Mouse (Mus musculus): Measurements from ENCODE around the gene Prokr2. TPM values are rescaled to one million over a fixed set of nuclear protein-coding genes. Genes with fewer than 3 reads are reported as not detected.
"Not testable (repeated sequence)": the region's sequence is repeated elsewhere in the genome, so short reads cannot be mapped to it uniquely, and the experiment has no call there.

The Prokr2 gene
- total RNA-seq, 2 experiments from 2014 or later, result 1.5 to 1.8 TPM

DNA sequence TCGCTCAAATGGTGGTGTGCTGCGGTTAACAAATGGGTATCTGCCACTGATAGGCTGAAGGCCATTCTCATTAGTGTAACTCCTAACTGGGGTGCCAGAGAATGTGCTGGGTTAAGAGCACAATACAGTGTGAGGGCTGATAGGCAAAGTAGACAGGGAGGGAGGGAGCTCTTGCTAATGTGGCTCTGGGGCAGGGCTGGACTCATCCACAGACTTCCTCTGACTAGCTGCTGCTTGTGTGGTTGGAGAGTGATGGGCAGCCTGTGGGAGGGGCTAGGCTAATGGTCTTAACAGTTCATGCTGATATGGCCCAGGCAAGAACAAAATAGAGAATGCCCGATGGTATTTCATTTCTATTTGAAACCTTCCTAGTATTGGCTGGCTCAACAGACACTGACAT lies 44.0 kb downstream of the Prokr2 start:
- DNase-seq (ENCODE audit: low spot score in 2 of 2), result no peak

DNA sequence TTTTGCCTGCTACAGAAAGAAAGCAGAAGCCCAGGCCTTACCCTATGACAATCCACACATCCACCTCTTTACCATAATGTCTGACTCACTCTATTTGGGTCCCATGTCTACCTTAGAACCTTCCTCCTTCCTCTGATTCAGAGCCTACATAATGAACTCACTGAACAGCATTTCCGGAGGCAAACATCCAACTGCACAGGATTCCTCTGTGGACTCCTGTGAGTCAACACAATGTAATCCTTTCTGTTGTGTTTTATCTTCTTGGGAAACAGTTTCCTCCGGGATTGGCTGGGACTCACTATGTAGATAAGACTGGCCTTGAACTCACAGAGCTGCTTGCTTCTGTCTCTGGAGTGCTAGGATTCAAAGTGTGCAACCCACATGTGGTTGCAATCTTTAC lies 44.9 kb downstream of the Prokr2 start:
- no peak for DNase-seq (ENCODE audit: low spot score in 2 of 2)

DNA sequence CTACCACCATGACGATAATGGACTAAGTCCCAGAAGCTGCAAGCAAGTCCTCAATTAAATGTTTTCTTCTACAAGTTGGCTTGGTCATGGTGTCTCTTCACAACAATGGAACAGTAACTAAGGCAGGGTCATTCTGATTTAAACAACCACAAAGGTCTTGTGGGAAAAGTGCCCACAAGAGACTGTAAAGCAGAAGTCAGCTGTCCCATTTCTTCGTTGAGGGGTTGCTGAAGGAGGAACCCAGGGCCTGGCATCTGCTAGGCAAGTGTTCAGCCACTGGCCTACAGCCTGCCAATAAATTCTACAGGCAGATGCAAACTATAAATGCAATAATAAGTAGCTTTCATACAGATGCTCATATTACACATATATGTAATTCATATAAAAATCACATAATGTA lies 48.0 kb downstream of the Prokr2 start:
- DNase-seq (ENCODE audit: low spot score in 2 of 2), result no peak

DNA sequence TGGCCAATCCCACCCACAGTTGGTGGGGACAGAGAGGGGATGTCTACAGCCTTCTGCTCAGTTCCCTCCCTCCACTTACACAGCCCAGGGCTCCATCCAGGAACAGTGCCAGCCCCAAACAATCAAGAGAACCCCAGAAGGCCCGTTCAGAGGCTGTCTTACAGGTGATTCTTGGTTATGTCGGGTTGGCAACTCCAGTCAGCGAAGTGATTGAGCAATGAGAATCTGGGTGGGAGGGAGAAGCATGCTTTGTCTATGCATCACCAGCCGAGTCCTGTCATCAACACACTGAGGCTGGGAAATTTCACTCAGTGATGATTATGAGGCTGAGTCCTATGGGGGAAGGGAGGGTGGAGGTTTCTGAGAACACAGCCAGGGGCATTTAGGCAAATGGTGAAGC lies 61.7 kb downstream of the Prokr2 start:
- DNase-seq (ENCODE audit: low spot score in 2 of 2), result no peak

DNA sequence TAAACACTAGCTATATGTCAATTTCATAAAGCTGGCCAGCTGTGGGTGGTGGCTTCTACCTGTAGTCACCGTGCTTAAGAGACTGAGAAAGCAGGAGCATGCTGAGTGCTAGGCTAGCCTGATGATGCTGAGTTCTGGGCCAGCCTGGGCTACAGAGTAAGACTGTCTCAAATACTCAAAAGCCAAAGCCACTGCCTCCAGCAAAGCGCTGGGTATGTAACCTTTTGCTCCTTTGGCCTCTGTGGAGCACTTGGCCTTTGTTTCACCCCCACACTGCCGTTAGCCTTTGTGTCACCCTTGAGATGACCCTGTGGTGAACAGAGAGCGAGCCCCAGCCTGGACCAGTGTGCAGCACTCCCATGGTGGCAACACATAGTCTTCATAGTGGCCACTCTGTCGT lies 64.7 kb downstream of the Prokr2 start:
- DNase-seq (ENCODE audit: low spot score in 2 of 2), result no peak

DNA sequence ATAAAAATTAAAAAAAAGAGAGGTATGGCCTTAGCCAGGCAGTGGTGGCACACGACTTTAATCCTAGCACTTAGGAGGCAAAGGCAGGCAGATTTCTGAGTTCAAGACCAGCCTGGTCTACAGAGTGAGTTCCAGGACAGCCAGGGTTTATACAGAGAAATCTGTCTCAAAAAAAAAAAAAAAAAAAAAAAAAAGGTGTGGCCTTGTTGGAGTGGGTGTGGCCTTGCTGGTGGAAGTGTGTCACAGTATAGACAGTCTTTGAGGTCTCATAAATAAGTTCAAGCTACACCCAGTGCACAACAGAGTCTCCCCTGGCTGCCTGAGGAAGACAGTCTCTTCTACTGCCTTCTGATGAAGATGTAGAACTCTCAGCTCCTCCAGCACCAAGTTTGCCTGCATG lies 68.1 kb downstream of the Prokr2 start:
- DNase-seq (ENCODE audit: low spot score in 2 of 2), result no peak

DNA sequence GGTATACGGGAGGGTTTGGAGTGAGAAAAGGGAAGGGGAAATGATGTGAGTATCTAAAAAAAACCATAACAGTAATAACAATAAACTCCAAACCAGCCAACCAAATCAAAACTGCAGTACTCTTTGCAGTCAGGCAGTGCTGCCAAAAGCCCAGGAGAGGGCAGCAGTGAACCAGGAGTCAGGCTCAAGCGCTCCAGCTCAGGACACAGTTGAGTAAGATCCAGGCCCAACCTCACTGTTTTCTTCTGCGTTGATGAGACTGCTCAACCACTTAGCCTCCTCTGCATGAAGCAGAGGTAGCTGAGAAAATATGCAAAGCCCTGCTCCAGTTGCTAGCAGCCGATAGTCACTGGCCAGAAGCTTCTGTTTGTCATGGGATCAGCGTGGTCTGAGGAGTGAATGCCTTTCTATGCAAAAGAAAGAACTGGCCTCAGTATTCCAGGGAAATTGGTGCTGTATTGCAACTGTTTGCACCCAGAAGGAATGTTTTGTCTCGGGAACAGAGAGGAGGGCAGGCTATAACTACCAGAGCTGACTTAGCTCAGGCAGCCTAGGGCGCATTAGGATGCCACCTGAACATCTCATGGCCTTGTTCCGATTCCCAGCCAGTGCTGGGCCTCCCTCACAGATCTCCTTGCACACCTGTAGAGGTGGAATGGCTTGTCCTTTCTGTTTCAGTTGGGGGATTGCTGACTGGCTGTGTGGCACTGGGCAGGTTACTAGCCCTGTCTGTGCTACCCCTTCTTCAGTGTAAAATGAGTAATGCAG lies 69.0 kb downstream of the Prokr2 start:
- peak; percentile 59 to 72 for DNase-seq (ENCODE audit: low spot score in 2 of 2)

DNA sequence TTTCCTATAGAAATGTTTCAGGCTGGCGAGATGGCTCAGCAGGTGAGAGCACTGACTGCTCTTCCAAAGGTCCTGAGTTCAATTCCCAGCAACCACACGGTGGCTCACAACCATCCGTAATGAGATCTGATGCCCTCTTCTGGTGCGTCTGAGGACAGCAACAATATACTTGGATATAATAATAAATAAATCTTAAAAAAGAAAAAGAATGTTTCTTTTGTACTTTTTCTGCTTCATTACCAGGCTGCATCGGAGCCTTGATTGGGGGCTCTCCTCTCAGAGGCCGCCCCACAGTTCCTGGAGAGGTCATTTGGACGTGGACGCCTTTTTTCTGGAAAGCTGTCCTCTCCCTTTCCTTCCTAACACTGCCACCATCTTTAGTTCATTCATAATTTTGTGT lies 71.2 kb downstream of the Prokr2 start:
- not testable (repeated sequence) for DNase-seq (ENCODE audit: low spot score in 2 of 2)

DNA sequence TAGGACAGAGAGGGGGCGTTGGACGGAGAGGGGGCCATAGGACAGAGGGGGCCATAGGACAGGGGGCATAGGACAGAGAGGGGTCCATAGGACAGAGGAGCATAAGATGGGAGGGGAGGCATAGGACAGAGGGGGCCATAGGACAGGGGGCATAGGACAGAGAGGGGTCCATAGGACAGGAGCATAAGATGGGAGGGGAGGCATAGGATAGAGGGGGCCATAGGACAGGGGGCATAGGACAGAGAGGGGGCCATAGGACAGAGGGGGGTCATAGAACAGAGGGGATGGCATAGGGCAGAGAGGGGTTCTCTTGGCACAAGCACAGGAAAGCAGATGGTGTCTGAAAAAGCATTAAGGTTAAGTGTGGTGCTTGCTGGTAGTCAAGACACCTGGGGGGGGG lies 71.7 kb downstream of the Prokr2 start:
- no peak for DNase-seq (ENCODE audit: low spot score in 2 of 2)

DNA sequence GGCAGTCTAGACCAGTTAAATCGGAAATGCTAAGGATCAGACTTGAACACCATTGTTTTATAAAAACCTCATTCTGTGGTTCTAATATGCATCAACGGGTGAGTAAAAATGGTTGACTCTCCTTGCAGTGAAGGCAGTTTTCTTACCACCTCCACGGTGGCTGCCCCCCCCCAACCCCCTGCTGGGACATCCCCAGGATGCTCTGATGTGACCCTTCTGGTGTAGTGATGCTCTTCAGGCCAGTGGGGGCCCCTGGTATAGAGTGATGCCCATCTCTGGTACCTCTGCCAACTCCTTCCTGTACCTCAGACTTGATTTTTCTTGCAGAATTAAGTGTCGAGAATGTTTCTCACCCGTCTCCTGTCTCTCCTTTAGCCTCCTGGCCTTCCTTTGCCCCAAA lies 72.6 kb downstream of the Prokr2 start:
- DNase-seq (ENCODE audit: low spot score in 2 of 2), result no peak

DNA sequence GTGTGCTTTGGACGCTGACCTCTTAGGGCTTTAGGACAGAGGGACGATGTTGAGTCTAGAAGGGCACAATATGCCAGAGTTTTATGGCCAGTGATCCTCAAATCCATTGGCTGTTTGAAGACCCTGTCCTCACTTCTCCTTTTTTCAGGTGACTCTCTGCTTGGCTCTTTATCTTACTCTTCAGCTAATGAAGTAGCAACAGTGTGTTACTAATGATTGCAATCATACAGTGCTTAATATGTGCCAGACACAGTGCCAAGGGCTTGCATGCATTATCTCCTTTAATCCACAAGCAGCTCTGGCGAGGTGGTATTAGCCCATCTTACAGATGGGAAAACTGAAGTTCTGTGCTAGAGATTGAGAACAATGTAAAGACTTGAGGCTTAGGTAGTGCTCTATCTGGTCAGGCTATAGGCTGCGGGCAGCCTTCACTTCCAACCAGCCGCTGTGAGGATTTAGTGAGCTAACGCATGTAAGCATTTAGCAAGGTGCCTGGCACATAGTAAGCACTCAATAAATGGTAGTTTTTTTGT lies 75.8 kb downstream of the Prokr2 start:
- DNase-seq (ENCODE audit: low spot score in 2 of 2), result no peak

DNA sequence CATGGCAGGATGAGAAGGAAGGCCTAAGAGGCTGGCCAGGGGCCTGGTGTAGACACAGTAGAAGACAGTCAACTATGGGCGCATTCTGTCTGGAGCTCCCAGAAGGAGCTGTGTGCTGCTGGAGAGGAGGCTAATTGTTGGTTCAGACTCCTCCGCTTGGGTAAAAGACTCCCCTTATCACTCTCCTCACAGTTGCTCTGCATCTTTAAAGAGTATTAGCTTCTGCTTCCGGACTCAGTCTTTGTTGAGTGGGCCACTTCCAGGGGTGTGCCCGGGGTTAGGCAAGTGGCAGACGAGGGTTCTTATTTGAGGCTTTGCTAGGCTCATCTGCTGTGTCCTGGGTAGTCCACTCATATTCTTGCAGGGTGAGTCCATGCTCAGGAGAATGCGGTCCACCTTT lies 76.4 kb downstream of the Prokr2 start:
- no peak for DNase-seq (ENCODE audit: low spot score in 2 of 2)

DNA sequence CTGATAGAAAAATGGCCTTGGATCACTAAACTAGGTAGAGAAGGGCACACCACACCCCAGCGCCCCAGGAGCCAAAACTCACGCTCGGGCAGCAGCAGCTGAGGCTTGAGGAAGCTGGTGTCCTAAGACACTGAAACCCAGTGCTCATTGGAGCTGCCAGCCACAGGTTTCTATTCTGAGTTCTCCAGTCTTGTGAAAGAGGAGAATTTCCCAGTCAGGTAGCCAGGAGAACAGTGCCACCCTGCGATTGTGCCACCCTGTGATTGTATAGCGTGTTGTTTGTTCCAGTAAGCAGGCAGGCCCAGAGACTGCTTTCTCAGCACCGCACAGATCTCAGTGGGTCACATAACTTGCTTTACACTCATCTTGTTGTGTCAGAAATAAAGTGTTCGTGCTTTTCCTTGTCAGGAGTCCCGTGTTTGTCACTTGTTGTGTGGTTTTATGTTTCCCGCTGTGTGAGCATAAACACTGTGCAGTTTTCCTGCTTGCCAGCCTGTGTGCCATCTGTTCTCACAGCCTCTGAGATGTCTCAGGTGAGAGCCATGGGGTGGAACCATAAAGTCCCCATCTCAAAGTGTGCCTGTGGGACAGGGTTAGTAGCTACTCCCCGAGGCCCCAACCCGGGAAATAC lies 77.9 kb downstream of the Prokr2 start:
- no peak for DNase-seq (ENCODE audit: low spot score in 2 of 2)

DNA sequence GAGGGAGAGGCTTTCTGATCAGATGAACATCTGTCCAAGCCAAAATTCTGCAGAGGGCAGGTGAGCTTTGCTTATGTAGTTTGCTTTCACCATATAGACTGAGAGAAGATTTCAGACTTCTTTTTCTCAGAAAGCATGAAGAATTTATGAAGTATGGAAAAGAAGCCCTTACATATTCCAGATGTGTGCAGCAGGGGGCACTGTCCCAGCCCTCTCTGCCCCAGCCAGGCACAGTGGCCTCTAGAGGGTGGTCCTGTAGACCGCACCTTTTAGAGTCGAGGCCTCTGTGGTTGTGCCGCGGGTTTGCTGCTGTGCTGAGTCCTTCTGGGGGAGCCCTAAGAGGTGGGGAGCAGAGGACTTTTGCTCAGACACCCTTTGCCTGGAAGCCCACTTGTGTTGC lies 79.3 kb downstream of the Prokr2 start:
- no peak for DNase-seq (ENCODE audit: low spot score in 2 of 2)

DNA sequence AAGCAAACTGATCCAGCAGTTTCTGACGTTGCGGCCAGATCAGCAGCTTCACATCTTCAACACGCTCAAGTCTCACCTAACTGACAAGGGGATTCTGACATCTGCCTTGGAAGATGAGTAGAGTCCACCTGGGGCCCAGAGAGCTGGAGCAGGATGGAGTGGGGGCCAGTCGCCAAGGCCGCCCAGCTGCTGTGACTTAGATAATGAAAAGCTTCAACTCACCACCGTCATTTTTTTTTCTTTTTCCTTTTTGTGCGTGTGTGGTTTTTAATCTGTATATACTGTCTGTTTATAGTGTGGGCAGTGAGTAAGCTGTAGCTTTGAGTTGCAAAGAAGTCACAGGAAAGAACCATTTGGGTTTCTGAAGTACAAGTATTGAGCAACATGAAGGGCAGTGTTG lies 80.1 kb downstream of the Prokr2 start:
- DNase-seq (ENCODE audit: low spot score in 2 of 2), result no peak

DNA sequence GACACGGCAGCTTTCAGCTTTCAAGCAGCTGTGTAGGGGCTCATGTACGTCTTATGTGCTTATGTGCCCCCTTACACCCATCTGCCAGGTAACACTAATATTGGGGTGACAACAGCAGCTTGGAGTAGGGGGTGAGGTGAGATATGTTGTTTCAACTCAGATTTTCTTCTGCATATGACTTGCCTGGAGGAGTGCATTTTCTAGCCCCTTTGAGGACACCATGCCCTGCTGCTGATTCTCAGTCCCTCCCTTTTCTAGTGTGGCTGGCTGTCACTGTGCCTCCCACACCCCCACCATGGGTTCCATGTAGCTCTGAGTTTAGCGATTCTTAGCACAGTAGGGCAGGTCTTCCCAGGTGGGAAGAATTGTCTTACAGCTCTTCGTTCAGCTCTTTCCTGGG lies 83.8 kb downstream of the Prokr2 start:
- no peak for DNase-seq (ENCODE audit: low spot score in 2 of 2)

DNA sequence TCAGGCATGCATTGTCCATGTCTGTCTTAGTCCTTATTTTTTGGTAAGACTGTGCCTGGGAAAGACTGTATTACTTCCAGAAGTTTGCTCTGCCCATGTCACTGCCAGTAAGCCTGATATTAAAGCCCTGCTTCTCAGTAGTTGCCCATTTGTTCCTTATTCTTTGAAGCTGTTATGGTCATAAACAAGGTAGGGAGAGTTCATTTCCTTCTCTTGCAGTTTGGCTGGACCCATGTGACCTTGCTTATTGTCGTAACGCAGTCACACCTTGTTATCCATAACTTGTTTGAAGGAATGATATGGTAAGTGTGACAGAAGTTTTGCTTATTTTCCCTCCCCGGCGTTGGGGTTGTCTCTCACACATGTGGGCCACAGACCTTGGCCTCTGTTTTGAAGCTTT lies 87.0 kb downstream of the Prokr2 start:
- DNase-seq (ENCODE audit: low spot score in 2 of 2), result no peak

DNA sequence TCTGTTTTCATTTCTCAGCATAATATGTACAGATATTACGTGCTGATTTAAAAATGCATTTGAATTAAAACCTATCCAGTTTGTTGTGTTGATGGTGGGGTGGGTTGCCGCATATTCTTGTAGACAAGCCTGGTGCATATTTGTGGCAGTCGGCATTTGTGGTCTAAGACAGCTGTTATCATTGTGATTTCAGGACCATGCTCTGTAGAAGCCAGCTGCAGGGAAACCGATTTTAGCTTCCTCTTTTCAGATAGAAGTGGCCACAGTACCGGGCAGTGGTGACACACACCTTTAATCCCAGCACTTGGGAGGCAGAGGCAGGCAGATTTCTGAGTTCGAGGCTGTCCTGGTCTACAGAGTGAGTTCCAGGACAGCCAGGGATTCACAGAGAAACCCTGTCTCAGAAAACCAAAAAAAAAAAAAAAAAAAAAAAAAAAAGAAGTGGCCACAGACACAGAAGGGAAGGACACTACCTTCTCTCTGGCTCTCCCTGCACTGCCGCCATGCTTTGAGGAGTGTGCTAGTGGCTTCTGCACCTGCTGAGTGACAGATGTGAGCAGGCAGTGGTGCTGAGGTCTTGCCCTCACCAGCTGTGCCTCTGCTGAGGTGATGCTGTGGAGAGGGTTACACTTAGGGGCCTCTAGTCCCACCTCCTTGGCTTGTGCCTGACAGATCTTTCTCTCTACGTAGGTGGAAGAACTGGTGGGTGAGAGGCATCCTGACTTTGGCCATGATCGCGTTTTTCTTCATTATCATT lies 91.4 kb downstream of the Prokr2 start:
- no peak for DNase-seq (ENCODE audit: low spot score in 2 of 2)

DNA sequence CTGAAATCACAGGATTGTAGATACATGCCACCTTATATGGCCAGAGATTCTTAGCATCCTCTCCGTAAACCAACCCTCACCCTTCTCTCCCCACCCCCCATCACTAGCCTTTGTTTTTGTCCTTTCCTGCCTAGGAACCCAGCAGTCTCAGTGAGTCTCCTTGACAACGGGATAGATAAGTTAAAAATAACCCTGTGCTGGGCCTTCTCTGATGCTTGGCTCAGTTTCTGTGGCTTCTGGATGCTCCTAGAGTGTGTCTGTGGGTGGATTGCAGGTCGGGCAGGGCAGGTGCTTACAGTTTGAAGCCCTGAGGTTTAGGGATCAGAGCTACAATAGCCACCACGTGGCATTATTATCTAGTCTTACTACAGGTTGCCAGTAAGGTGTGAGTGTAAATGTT lies 93.2 kb downstream of the Prokr2 start:
- peak in 1 of 2 experiments; percentile 46 for DNase-seq (ENCODE audit: low spot score in 2 of 2)

DNA sequence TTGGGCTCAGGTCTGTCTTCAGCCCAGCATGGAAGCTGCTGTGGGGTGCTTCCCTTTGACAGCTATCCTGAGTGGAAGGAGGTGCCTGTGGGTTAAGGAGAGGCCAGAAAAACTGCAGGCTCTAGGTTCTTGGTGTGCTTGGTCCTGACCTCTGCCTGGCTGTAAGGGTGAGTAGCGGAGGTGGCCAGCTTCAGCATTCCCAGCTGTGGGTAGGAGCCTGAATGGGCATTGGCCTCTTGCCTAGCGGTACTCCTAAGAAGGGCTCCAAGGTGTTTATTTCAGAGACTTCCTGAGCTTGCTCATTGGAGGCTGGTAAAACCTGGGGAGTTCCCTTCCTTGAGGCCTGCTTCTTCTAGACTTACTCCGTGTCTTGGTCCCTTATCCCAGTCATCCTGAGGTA lies 94.0 kb downstream of the Prokr2 start:
- no peak for DNase-seq (ENCODE audit: low spot score in 2 of 2)

DNA sequence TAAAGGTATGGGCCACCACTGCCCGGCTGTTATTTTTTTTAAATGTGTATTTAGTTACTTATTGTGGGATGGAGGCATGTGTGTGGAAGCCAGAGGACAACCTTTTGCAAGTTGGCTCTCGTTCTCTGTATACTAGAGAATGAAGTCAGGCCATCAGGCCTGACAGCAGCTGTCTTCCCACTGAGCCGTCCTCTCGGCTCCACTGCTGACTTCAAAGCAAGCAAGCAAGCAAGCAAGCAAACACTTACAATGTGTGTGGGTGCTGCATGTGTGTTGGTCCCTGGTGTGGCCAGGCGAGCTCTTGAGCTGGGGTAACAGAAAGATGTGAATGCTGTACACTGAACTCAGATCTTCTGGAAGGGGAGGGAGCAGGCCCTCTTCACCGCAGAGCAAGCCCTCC lies 94.4 kb downstream of the Prokr2 start:
- DNase-seq (ENCODE audit: low spot score in 2 of 2), result no peak

DNA sequence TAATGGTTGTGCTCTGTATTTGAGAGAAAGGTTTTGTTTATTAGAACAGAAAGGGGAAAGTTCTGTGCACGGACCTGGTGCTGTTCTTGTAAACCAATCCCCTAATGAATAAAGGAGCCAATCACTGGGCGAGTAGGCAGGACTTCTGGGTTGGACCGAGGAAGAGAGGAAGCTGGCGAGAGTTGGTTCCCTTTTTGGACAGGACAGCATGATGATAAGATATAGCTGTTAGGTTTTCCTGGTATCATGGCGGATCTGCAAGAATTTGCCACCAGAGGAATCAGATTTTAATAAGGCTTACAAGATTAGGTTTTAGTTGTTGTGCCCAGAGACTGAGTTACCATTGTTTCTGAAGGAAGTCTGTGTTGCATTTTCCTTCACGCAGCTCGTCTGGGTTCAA lies 96.0 kb downstream of the Prokr2 start:
- not testable (repeated sequence) for DNase-seq (ENCODE audit: low spot score in 2 of 2)
